Mouse (Mus musculus): ENCODE measurements around the gene Csrnp3. TPM values are rescaled to one million over a fixed set of nuclear protein-coding genes. Genes with fewer than 3 reads are reported as not detected.

Gene Csrnp3
- polyA plus RNA-seq, 1 experiment from 2014 or later = not detected

- Histone ChIP-seq H3K36me3 (replicated peaks; ENCODE audit: insufficient read depth, low read length) (no peaks in the 10 kb centered on the region), H3K27me3 (ENCODE audit: insufficient read depth, low read length) (no peaks in the 10 kb centered on the region), H3K4me2 (ENCODE audit: low read depth, low read length) (no peak overlapping the region), H3K9me3 (ENCODE audit: low read length) (no peaks in the 10 kb centered on the region), H3K9ac (replicated peaks) (no peak overlapping the region), H3K4me1 (ENCODE audit: insufficient read depth) (no peaks in the 10 kb centered on the region), H3K27ac (ENCODE audit: low read depth) (no peak overlapping the region), H3K4me3 (ENCODE audit: low read depth, low read length) (no peak overlapping the region)
- ATAC-seq (no peak), DNase-seq (no peak)
- TF ChIP-seq EP300 (IDR thresholded peaks at IDR 0.05; ENCODE audit: low read depth) (no peak), CTCF (IDR thresholded peaks at IDR 0.05; ENCODE audit: low read depth) (no peak)
- WGBS (ENCODE audit: insufficient replicate concordance) = 70% methylated on average over 12 of the region's 12 CpGs
These were observed 19.3 kb downstream of the Csrnp3 start for GRCm38 (mm10) chr2:65864778-65865339.

GRCm38 (mm10) chr2:65870919-65871582, 25.5 kb downstream of the Csrnp3 start:
- no peak for DNase-seq
- H3K4me1 ChIP-seq (ENCODE audit: insufficient read depth) = no peaks in the 10 kb centered on the region
- H3K36me3 ChIP-seq (replicated peaks; ENCODE audit: insufficient read depth, low read length) = no peaks in the 10 kb centered on the region
- H3K9ac ChIP-seq (replicated peaks) = no peak overlapping the region
- H3K4me3 ChIP-seq (ENCODE audit: low read depth, low read length) = no peak overlapping the region
- no peak overlapping the region for H3K4me2 ChIP-seq (ENCODE audit: low read depth, low read length)
- no peaks in the 10 kb centered on the region for H3K27me3 ChIP-seq (ENCODE audit: insufficient read depth, low read length)
- 71% methylated on average over 12 of the region's 12 CpGs for WGBS (ENCODE audit: insufficient replicate concordance)
- no peak for TF ChIP-seq CTCF (IDR thresholded peaks at IDR 0.05; ENCODE audit: low read depth)
- no peak for TF ChIP-seq EP300 (IDR thresholded peaks at IDR 0.05; ENCODE audit: low read depth)
- ATAC-seq = no peak
- no peak overlapping the region for H3K27ac ChIP-seq (ENCODE audit: low read depth)
- H3K9me3 ChIP-seq (ENCODE audit: low read length) = no peaks in the 10 kb centered on the region

- DNase-seq (no peak), ATAC-seq (no peak)
- 80% methylated on average over 3 of the region's 3 CpGs for WGBS (ENCODE audit: insufficient replicate concordance)
- H3K4me1 ChIP-seq (ENCODE audit: insufficient read depth) = no peaks in the 10 kb centered on the region
- H3K36me3 ChIP-seq (replicated peaks; ENCODE audit: insufficient read depth, low read length) = no peaks in the 10 kb centered on the region
- no peak overlapping the region for H3K4me2 ChIP-seq (ENCODE audit: low read depth, low read length)
- H3K27ac ChIP-seq (ENCODE audit: low read depth) = no peak overlapping the region
- no peak for TF ChIP-seq EP300 (IDR thresholded peaks at IDR 0.05; ENCODE audit: low read depth)
- TF ChIP-seq CTCF (IDR thresholded peaks at IDR 0.05; ENCODE audit: low read depth) = no peak
- H3K9me3 ChIP-seq (ENCODE audit: low read length) = no peaks in the 10 kb centered on the region
- no peak overlapping the region for H3K4me3 ChIP-seq (ENCODE audit: low read depth, low read length)
- no peaks in the 10 kb centered on the region for H3K27me3 ChIP-seq (ENCODE audit: insufficient read depth, low read length)
- H3K9ac ChIP-seq (replicated peaks) = no peak overlapping the region
These were observed 46.0 kb downstream of the Csrnp3 start for GRCm38 (mm10) chr2:65891590-65891989.

GRCm38 (mm10) chr2:65893241-65893640, 47.7 kb downstream of the Csrnp3 start:
- no peak for DNase-seq
- Histone ChIP-seq H3K36me3 (replicated peaks; ENCODE audit: insufficient read depth, low read length) (no peaks in the 10 kb centered on the region), H3K9me3 (ENCODE audit: low read length) (no peaks in the 10 kb centered on the region), H3K4me2 (ENCODE audit: low read depth, low read length) (no peak overlapping the region), H3K4me1 (ENCODE audit: insufficient read depth) (no peaks in the 10 kb centered on the region), H3K4me3 (ENCODE audit: low read depth, low read length) (no peak overlapping the region), H3K9ac (replicated peaks) (no peak overlapping the region), H3K27me3 (ENCODE audit: insufficient read depth, low read length) (no peaks in the 10 kb centered on the region), H3K27ac (ENCODE audit: low read depth) (no peak overlapping the region)
- WGBS (ENCODE audit: insufficient replicate concordance) = 53% methylated on average over 8 of the region's 8 CpGs
- ATAC-seq = no peak
- TF ChIP-seq CTCF (IDR thresholded peaks at IDR 0.05; ENCODE audit: low read depth) = no peak
- no peak for TF ChIP-seq EP300 (IDR thresholded peaks at IDR 0.05; ENCODE audit: low read depth)

GRCm38 (mm10) chr2:65894299-65894698, 48.7 kb downstream of the Csrnp3 start:
- Histone ChIP-seq H3K27me3 (ENCODE audit: insufficient read depth, low read length) (no peaks in the 10 kb centered on the region), H3K9me3 (ENCODE audit: low read length) (no peaks in the 10 kb centered on the region), H3K4me1 (ENCODE audit: insufficient read depth) (no peaks in the 10 kb centered on the region), H3K4me2 (ENCODE audit: low read depth, low read length) (no peak overlapping the region), H3K9ac (replicated peaks) (no peak overlapping the region), H3K36me3 (replicated peaks; ENCODE audit: insufficient read depth, low read length) (no peaks in the 10 kb centered on the region), H3K4me3 (ENCODE audit: low read depth, low read length) (no peak overlapping the region), H3K27ac (ENCODE audit: low read depth) (no peak overlapping the region)
- no peak for TF ChIP-seq CTCF (IDR thresholded peaks at IDR 0.05; ENCODE audit: low read depth)
- no peak for TF ChIP-seq EP300 (IDR thresholded peaks at IDR 0.05; ENCODE audit: low read depth)
- WGBS (ENCODE audit: insufficient replicate concordance) = 64% methylated on average over 5 of the region's 5 CpGs
- ATAC-seq = no peak
- no peak for DNase-seq

- H3K9me3 ChIP-seq (ENCODE audit: low read length) = no peaks in the 10 kb centered on the region
- H3K9ac ChIP-seq (replicated peaks) = no peak overlapping the region
- no peaks in the 10 kb centered on the region for H3K4me1 ChIP-seq (ENCODE audit: insufficient read depth)
- H3K27ac ChIP-seq (ENCODE audit: low read depth) = no peak overlapping the region
- ATAC-seq (no peak), DNase-seq (no peak)
- H3K4me2 ChIP-seq (ENCODE audit: low read depth, low read length) = no peak overlapping the region
- 45% methylated on average over 5 of the region's 5 CpGs for WGBS (ENCODE audit: insufficient replicate concordance)
- TF ChIP-seq CTCF (IDR thresholded peaks at IDR 0.05; ENCODE audit: low read depth) = no peak
- TF ChIP-seq EP300 (IDR thresholded peaks at IDR 0.05; ENCODE audit: low read depth) = no peak
- no peak overlapping the region for H3K4me3 ChIP-seq (ENCODE audit: low read depth, low read length)
- no peaks in the 10 kb centered on the region for H3K36me3 ChIP-seq (replicated peaks; ENCODE audit: insufficient read depth, low read length)
- no peaks in the 10 kb centered on the region for H3K27me3 ChIP-seq (ENCODE audit: insufficient read depth, low read length)
These were observed 51.0 kb downstream of the Csrnp3 start for GRCm38 (mm10) chr2:65896542-65896941.

Measured in liver, postnatal 0 days (tissue).